Mouse (Mus musculus): ENCODE measurements around the gene Atp4a.

DNA sequence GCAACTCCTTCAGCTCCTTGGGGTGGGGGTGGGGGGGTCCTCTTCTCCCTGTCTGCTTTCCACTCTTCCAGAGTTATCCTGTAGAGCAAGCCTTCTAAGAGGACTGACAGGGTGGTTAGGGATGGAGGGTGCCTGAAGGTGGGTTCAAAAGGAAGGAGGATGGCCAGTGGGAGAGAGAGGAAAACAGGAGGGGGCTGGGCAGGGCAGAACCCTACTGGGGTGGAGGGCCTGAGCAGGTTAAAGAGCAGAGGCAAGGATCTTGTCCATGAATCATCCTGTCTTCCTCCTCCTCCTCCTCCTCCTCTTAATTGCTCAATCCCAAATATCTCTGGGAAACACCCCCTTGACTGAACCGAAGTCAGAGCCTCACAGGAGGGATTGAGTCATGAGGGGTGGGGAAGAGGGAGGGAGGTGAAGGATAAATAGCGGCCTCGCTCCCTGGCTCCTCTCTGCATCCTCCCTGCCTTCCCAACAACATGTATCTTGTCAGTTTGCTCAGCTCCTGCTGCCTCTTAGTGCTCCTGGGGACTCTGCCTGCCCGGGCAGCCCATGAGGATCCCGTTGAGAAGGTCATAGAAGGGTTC lies 39.2 kb downstream of the Atp4a start, which contains the start of gene Sbsn:
- TF ChIP-seq POLR2AphosphoS2 (IDR thresholded peaks at IDR 0.05; ENCODE audit: insufficient read length, low read depth) (no peak), MAX (IDR thresholded peaks at IDR 0.05; ENCODE audit: low read depth) (no peak), E2F4 (IDR thresholded peaks at IDR 0.05; ENCODE audit: insufficient read depth) (no peak), SRF (IDR thresholded peaks at IDR 0.05; ENCODE audit: control insufficient read depth, insufficient read length, low read depth) (no peak), POLR2A (IDR thresholded peaks at IDR 0.05; ENCODE audit: insufficient read length, low read depth) (no peak), REST (IDR thresholded peaks at IDR 0.05; ENCODE audit: insufficient read depth, insufficient read length) (no peak), TCF12 (IDR thresholded peaks at IDR 0.05; ENCODE audit: insufficient read depth, poor library complexity, severe bottlenecking) (no peak), USF1 (IDR thresholded peaks at IDR 0.05; ENCODE audit: low read depth) (no peak), CEBPB (IDR thresholded peaks at IDR 0.05; ENCODE audit: insufficient read depth, poor library complexity, severe bottlenecking) (no peak), MYOG (IDR thresholded peaks at IDR 0.05; ENCODE audit: control insufficient read depth in 1 of 3, insufficient read depth in 1 of 3, insufficient read length in 2 of 3, low read depth in 2 of 3) (no peak), TCF3 (IDR thresholded peaks at IDR 0.05; ENCODE audit: insufficient read length, low read depth) (no peak), MYOD1 (IDR thresholded peaks at IDR 0.05; ENCODE audit: control insufficient read depth in 1 of 3, insufficient read length in 2 of 3, low read depth in 2 of 3) (no peak)

All from myocyte (in vitro differentiated cells).